In genomic region chr17:75436095-75436494, GRCm38 (mm10) we compare ENCODE assay signal across 11 mouse cellular contexts. TPM values are rescaled to one million over a fixed set of nuclear protein-coding genes. Genes with fewer than 3 reads are reported as not detected.
DNase-seq lines count a peak whose midpoint lies in the region; ATAC-seq and TF ChIP-seq lines count a peak whose summit lies in the region.
"Had no signal": no experiment of that assay in that cellular context is flagged by ENCODE, and none has a peak within 500 bp of the region (broad histone marks: within the 10 kb centered on the region; RNA-seq: fewer than 3 reads in every experiment).

No protein-coding gene starts in this region.

- H3K9me3 ChIP-seq in kidney, postnatal 0 days (replicated peaks; ENCODE audit: low read length), result no peaks in the 10 kb centered on the region
- H3K9me3 ChIP-seq: hindbrain, embryonic 12.5 days had no signal

- no peaks in the 10 kb centered on the region for H3K36me3 ChIP-seq in kidney, postnatal 0 days (ENCODE audit: insufficient read depth, low read length)
- H3K36me3 ChIP-seq: hindbrain, embryonic 12.5 days had no signal

- no peaks in the 10 kb centered on the region for H3K4me1 ChIP-seq in cerebellum, adult 2 months (ENCODE audit: control insufficient read depth, insufficient read depth, low read length)
- no peaks in the 10 kb centered on the region for H3K4me1 ChIP-seq in kidney, postnatal 0 days (replicated peaks; ENCODE audit: insufficient read depth, low read length)

- H3K9ac ChIP-seq in kidney, postnatal 0 days (ENCODE audit: low read depth, low read length), result no peak overlapping the region
- H3K9ac ChIP-seq: hindbrain, embryonic 12.5 days had no signal

- no peak overlapping the region for H3K4me3 ChIP-seq in cerebellum, adult 2 months (replicated peaks; ENCODE audit: insufficient read depth, low read depth, low read length)
- peak overlapping the region; percentile 21 for H3K4me3 ChIP-seq in kidney, postnatal 0 days (replicated peaks; ENCODE audit: low read depth, low read length)
- H3K4me3 ChIP-seq: hindbrain, embryonic 12.5 days had no signal

- TF ChIP-seq POLR2A in cerebellum, adult 2 months (IDR thresholded peaks at IDR 0.05; ENCODE audit: borderline replicate concordance, insufficient read depth, low read length), result no peak

- no peak overlapping the region for H3K4me2 ChIP-seq in kidney, postnatal 0 days (ENCODE audit: low read length)
- H3K4me2 ChIP-seq: hindbrain, embryonic 12.5 days had no signal

- DNase-seq in cerebellum, adult 2 months, result no peak
- no peak for DNase-seq in cerebellum, adult 9-10 months
- DNase-seq in kidney, postnatal 0 days (ENCODE audit: low spot score), result peak; percentile 9
- DNase-seq in kidney, adult 9 months, result no peak
- DNase-seq in urinary bladder, postnatal 25 days (ENCODE audit: low spot score), result no peak
- no peak for DNase-seq in adrenal gland, adult 2 months
- DNase-seq: left cerebral cortex, postnatal 4 days; right cerebral cortex, postnatal 14 days had no signal

- TF ChIP-seq CTCF in cerebellum, adult 2 months (IDR thresholded peaks at IDR 0.05; ENCODE audit: borderline replicate concordance, insufficient read depth, low read depth, low read length), result no peak
- no peak for TF ChIP-seq CTCF in kidney, postnatal 0 days (IDR thresholded peaks at IDR 0.05; ENCODE audit: low read depth)

- peak overlapping the region; percentile 30; the same call in 1 of the 2 replicates for H3K27ac ChIP-seq in cerebellum, adult 2 months (ENCODE audit: insufficient read depth, low read length)
- peak overlapping the region; percentile 66; the same call in 1 of the 2 replicates for H3K27ac ChIP-seq in kidney, postnatal 0 days
- H3K27ac ChIP-seq: hindbrain, embryonic 12.5 days had no signal

- H3K27me3 ChIP-seq in cerebellum, adult 2 months (ENCODE audit: control insufficient read depth, insufficient read depth, low read length), result no peaks in the 10 kb centered on the region
- no peaks in the 10 kb centered on the region for H3K27me3 ChIP-seq in kidney, postnatal 0 days (ENCODE audit: insufficient read depth, low read length)
- H3K27me3 ChIP-seq: hindbrain, embryonic 12.5 days had no signal

- WGBS in cerebellum, adult 2 months, result 85% methylated on average over 8 of the region's 8 CpGs
- WGBS in kidney, postnatal 0 days, result 56% methylated on average over 8 of the region's 8 CpGs

- ATAC-seq in kidney, postnatal 0 days (replicated peaks; ENCODE audit: low FRiP score, low read depth), result no peak
- ATAC-seq in granulocyte monocyte progenitor cell, adult 5-6 weeks (replicated peaks; ENCODE audit: poor library complexity, severe bottlenecking), result peak; percentile 79
- ATAC-seq in megakaryocyte, adult 5-6 weeks (ENCODE audit: poor library complexity, severe bottlenecking), result peak; percentile 87

RNA-seq across cellular contexts. Expression of gene Rasgrp3, which starts 0.4 kb away (rescaled TPM):
- 12.9 and 15.6 TPM in 2 replicates for polyA plus RNA-seq in cerebellum, adult 2 months (2012; rRNA removed)
- 15.9 and 18.8 TPM in 2 replicates for polyA plus RNA-seq in kidney, postnatal 0 days (2015; fragmentation: Nextera tagmentation; extraction: Ambion mirVana)
- 0.26 TPM in 1 of 2 replicates, not detected in the other for total RNA-seq in granulocyte monocyte progenitor cell, adult 5-6 weeks (2014; fragmentation: Nextera tagmentation)
- not detected in 2 replicates for total RNA-seq in granulocyte monocyte progenitor cell, adult 5-6 weeks (2017)
- total RNA-seq in megakaryocyte, adult 5-6 weeks (2015), result 0.30 TPM in 1 of 2 replicates, not detected in the other
- total RNA-seq in megakaryocyte, adult 5-6 weeks (2017), result 0.04 and 0.12 TPM in 2 replicates
- 10 to 100 TPM; 12.5 to 19.9 TPM for total RNA-seq in adrenal gland, adult 2 months (2021)
- 1.5 and 1.8 TPM in 2 replicates for polyA plus RNA-seq in adrenal gland, adult 2 months (2012; rRNA removed)

Comparison
In these comparisons a context has a peak if more than half of its experiments do, and no peak if none do; other contexts are left out.
1. RNA of gene Rasgrp3, which starts 0.4 kb away (total RNA-seq): 12.5 to 19.9 TPM in adrenal gland, adult 2 months; 0.04 to 0.30 TPM in megakaryocyte, adult 5-6 weeks and 0.26 TPM in granulocyte monocyte progenitor cell, adult 5-6 weeks; every median in the first group is over 10 times any median in the second.